Mouse (Mus musculus) heart, embryonic 13.5 days (tissue): ENCODE measurements around the gene Trmt10c. TPM values are rescaled to one million over a fixed set of nuclear protein-coding genes. Genes with fewer than 3 reads are reported as not detected.

Experiments used
- ATAC-seq: fragments of 200-750 bp; cut with Nextera tagmentation; 2 replicates; pipeline ENCODE4 v1.8.0; 2017; ENCODE audit warnings: moderate TSS enrichment; ENCODE audit not compliant: insufficient number of reproducible peaks, low FRiP score, low TSS enrichment; ENCODE audit errors: extremely low read depth
- H3K27ac ChIP-seq: fragments of 300-500 bp; sonication (generic); replicated peaks from 2 replicates; pipeline ENCODE4 v1.5.1; 2015; ENCODE audit warnings: moderate library complexity, mild to moderate bottlenecking, inconsistent platforms
- H3K27me3 ChIP-seq: fragments of 300-500 bp; sonication (generic); replicated peaks from 2 replicates; pipeline ENCODE4 v1.6.1; 2015; ENCODE audit warnings: mild to moderate bottlenecking, inconsistent platforms
- H3K36me3 ChIP-seq: fragments of 300-500 bp; sonication (generic); 2 replicates; pipeline ENCODE4 v1.6.1; 2015; ENCODE audit warnings: mild to moderate bottlenecking, inconsistent platforms
- H3K4me1 ChIP-seq: fragments of 300-500 bp; sonication (generic); 2 replicates; pipeline ENCODE4 v1.6.1; 2015; ENCODE audit warnings: inconsistent platforms
- H3K4me2 ChIP-seq: fragments of 300-500 bp; sonication (generic); 2 replicates; pipeline ENCODE4 v1.6.1; 2015; ENCODE audit warnings: inconsistent platforms, mild to moderate bottlenecking, moderate library complexity
- H3K4me3 ChIP-seq: fragments of 300-500 bp; sonication (generic); 2 replicates; pipeline ENCODE4 v1.5.1; 2015; ENCODE audit warnings: moderate library complexity, mild to moderate bottlenecking, inconsistent platforms
- H3K9ac ChIP-seq: fragments of 300-500 bp; sonication (generic); 2 replicates; pipeline ENCODE4 v1.6.1; 2015; ENCODE audit warnings: inconsistent platforms, mild to moderate bottlenecking, moderate library complexity
- H3K9me3 ChIP-seq: fragments of 300-500 bp; sonication (generic); 2 replicates; pipeline ENCODE4 v1.6.1; 2016; ENCODE audit warnings: inconsistent platforms
- WGBS: fragments of 180-500 bp; shearing (Covaris S2); methylation state at CpG from one replicate; pipeline ENCODE4 v1.1.7; 2015; ENCODE audit warnings: mixed read lengths; 5-methylcytosine and 5-hydroxymethylcytosine counted together
- polyA plus RNA-seq: library from polyadenylated mRNA; unstranded; fragments of >200 nt; fragmentation: Nextera tagmentation; extraction: Ambion mirVana; gene quantifications from 2 replicates; pipeline ENCODE4 v1.2.1, GENCODE M21; 2015

Gene Trmt10c
- polyA plus RNA-seq, 1 experiment from 2014 or later: 18.2 TPM

- no peak for ATAC-seq
Observed at GRCm38 (mm10) chr16:56038090-56038489, 471 bp upstream of the Trmt10c start.

GRCm38 (mm10) chr16:56036501-56036900 is 1.1 kb downstream of the Trmt10c start:
- Histone ChIP-seq H3K9me3 (no peaks in the 10 kb centered on the region), H3K27ac (no peak overlapping the region), H3K9ac (peak overlapping the region; percentile 96), H3K36me3 (peaks cover 39% of the 10 kb centered on the region), H3K4me3 (peak overlapping the region; percentile 92), H3K27me3 (no peaks in the 10 kb centered on the region), H3K4me1 (peaks cover 16% of the 10 kb centered on the region), H3K4me2 (peak overlapping the region; percentile 69)
- no peak for ATAC-seq
- 50% methylated on average over 6 of the region's 6 CpGs for WGBS

More at GRCm38 (mm10) chr16:56038090-56038489, 471 bp upstream of the Trmt10c start:
- WGBS: 25% methylated on average over 8 of the region's 8 CpGs
- peak overlapping the region; percentile 96 for H3K9ac ChIP-seq
- peaks cover 27% of the 10 kb centered on the region for H3K36me3 ChIP-seq
- no peaks in the 10 kb centered on the region for H3K27me3 ChIP-seq
- peak overlapping the region; percentile 92 for H3K4me3 ChIP-seq
- peak overlapping the region; percentile 69 for H3K4me2 ChIP-seq
- peaks cover 16% of the 10 kb centered on the region for H3K4me1 ChIP-seq
- H3K9me3 ChIP-seq: no peaks in the 10 kb centered on the region
- peak overlapping the region; percentile 92 for H3K27ac ChIP-seq

GRCm38 (mm10) chr16:56034566-56034965 is 3.1 kb downstream of the Trmt10c start:
- 92% methylated on average over 6 of the region's 6 CpGs for WGBS
- no peak overlapping the region for H3K27ac ChIP-seq

GRCm38 (mm10) chr16:56029661-56030082 is 7.9 kb downstream of the Trmt10c start, which contains the start of gene Pcnp:
Pcnp (minus strand) TSS chr16:56029739.
- peak; percentile 98 for ATAC-seq
- under 1% methylated on average over 39 of the region's 39 CpGs for WGBS
- no peaks in the 10 kb centered on the region for H3K9me3 ChIP-seq
- H3K36me3 ChIP-seq: peaks cover 41% of the 10 kb centered on the region
- peak within 1 kb of the TSS; percentile 80 for H3K4me2 ChIP-seq
- peak within 1 kb of the TSS; percentile 98 for H3K9ac ChIP-seq
- peak within 1 kb of the TSS; percentile 94 for H3K27ac ChIP-seq
- peaks cover 35% of the 10 kb centered on the region for H3K4me1 ChIP-seq
- H3K27me3 ChIP-seq: no peaks in the 10 kb centered on the region
- H3K4me3 ChIP-seq: peak within 1 kb of the TSS; percentile 95

More at GRCm38 (mm10) chr16:56034566-56034965, 3.1 kb downstream of the Trmt10c start:
- H3K27me3 ChIP-seq: no peaks in the 10 kb centered on the region
- H3K4me3 ChIP-seq: no peak overlapping the region
- no peaks in the 10 kb centered on the region for H3K9me3 ChIP-seq
- ATAC-seq: no peak
- H3K36me3 ChIP-seq: peaks cover 39% of the 10 kb centered on the region
- no peak overlapping the region for H3K4me2 ChIP-seq
- no peak overlapping the region for H3K9ac ChIP-seq
- H3K4me1 ChIP-seq: peaks cover 25% of the 10 kb centered on the region

- Histone ChIP-seq H3K27me3 (no peaks in the 10 kb centered on the region), H3K4me2 (peak overlapping the region; percentile 79), H3K4me3 (peak overlapping the region; percentile 95), H3K4me1 (peaks cover 35% of the 10 kb centered on the region), H3K9me3 (no peaks in the 10 kb centered on the region), H3K9ac (peak overlapping the region; percentile 98), H3K27ac (peak overlapping the region; percentile 94), H3K36me3 (peaks cover 39% of the 10 kb centered on the region)
- ATAC-seq: peak; percentile 80
- WGBS: 1% methylated on average over 58 of the region's 62 CpGs
Observed at GRCm38 (mm10) chr16:56028722-56029551, 8.7 kb downstream of the Trmt10c start.

- peaks cover 35% of the 10 kb centered on the region for H3K4me1 ChIP-seq
- no peaks in the 10 kb centered on the region for H3K9me3 ChIP-seq
- WGBS: 36% methylated on average over 12 of the region's 12 CpGs
- no peak for ATAC-seq
- H3K27me3 ChIP-seq: no peaks in the 10 kb centered on the region
- H3K4me3 ChIP-seq: peak overlapping the region; percentile 95
- H3K36me3 ChIP-seq: peaks cover 35% of the 10 kb centered on the region
- no peak overlapping the region for H3K27ac ChIP-seq
- H3K9ac ChIP-seq: peak overlapping the region; percentile 98
- peak overlapping the region; percentile 79 for H3K4me2 ChIP-seq
Observed at GRCm38 (mm10) chr16:56027854-56028629, 9.6 kb downstream of the Trmt10c start.

GRCm38 (mm10) chr16:56019660-56020059 is 18.0 kb downstream of the Trmt10c start:
- WGBS: 94% methylated on average over 7 of the region's 7 CpGs
- peaks cover 71% of the 10 kb centered on the region for H3K36me3 ChIP-seq

GRCm38 (mm10) chr16:56014076-56014475 is 23.5 kb downstream of the Trmt10c start:
- ATAC-seq: no peak
- Histone ChIP-seq H3K4me2 (no peak overlapping the region), H3K4me3 (no peak overlapping the region), H3K27ac (no peak overlapping the region), H3K9me3 (no peaks in the 10 kb centered on the region; the same call in 1 of the 2 replicates), H3K4me1 (no peaks in the 10 kb centered on the region), H3K9ac (no peak overlapping the region), H3K27me3 (no peaks in the 10 kb centered on the region), H3K36me3 (peaks cover 68% of the 10 kb centered on the region)
- 83% methylated on average over 7 of the region's 7 CpGs for WGBS

More at GRCm38 (mm10) chr16:56019660-56020059, 18.0 kb downstream of the Trmt10c start:
- ATAC-seq: no peak
- no peaks in the 10 kb centered on the region for H3K27me3 ChIP-seq
- H3K9me3 ChIP-seq: no peaks in the 10 kb centered on the region
- H3K4me2 ChIP-seq: no peak overlapping the region
- no peak overlapping the region for H3K27ac ChIP-seq
- no peak overlapping the region for H3K9ac ChIP-seq
- H3K4me1 ChIP-seq: no peaks in the 10 kb centered on the region; the same call in 1 of the 2 replicates
- no peak overlapping the region for H3K4me3 ChIP-seq

- Histone ChIP-seq H3K36me3 (peaks cover 61% of the 10 kb centered on the region), H3K27me3 (no peaks in the 10 kb centered on the region), H3K27ac (no peak overlapping the region), H3K4me3 (no peak overlapping the region), H3K4me1 (no peaks in the 10 kb centered on the region), H3K4me2 (no peak overlapping the region), H3K9ac (no peak overlapping the region), H3K9me3 (no peaks in the 10 kb centered on the region; the same call in 1 of the 2 replicates)
- 89% methylated on average over 10 of the region's 10 CpGs for WGBS
- no peak for ATAC-seq
Observed at GRCm38 (mm10) chr16:56012789-56013743, 24.6 kb downstream of the Trmt10c start.

- Histone ChIP-seq H3K27ac (no peak overlapping the region), H3K4me1 (no peaks in the 10 kb centered on the region), H3K4me2 (no peak overlapping the region), H3K9me3 (no peaks in the 10 kb centered on the region; the same call in 1 of the 2 replicates), H3K27me3 (no peaks in the 10 kb centered on the region), H3K9ac (no peak overlapping the region), H3K4me3 (no peak overlapping the region), H3K36me3 (peaks cover 69% of the 10 kb centered on the region)
- ATAC-seq: no peak
- WGBS: 90% methylated on average over 1 of the region's 1 CpGs
Observed at GRCm38 (mm10) chr16:56008862-56009261, 28.8 kb downstream of the Trmt10c start.
